Mouse (Mus musculus) bone marrow macrophage, adult 2 months (primary cell): Measurements from ENCODE around the gene Olfr52. TPM values are rescaled to one million over a fixed set of nuclear protein-coding genes. Genes with fewer than 3 reads are reported as not detected.
"Not testable (repeated sequence)": the region's sequence is repeated elsewhere in the genome, so short reads cannot be mapped to it uniquely, and the experiment has no call there.

Experiments
- H3K27ac ChIP-seq: 2 replicates; pipeline ENCODE4 v1.5.1; 2012; ENCODE audit warnings: low read depth, low read length; ENCODE audit not compliant: insufficient read depth
- H3K4me1 ChIP-seq: 2 replicates; pipeline ENCODE4 v1.6.1; 2012; ENCODE audit warnings: low read length; ENCODE audit not compliant: control insufficient read depth, insufficient read depth
- H3K4me3 ChIP-seq: 2 replicates; pipeline ENCODE4 v1.5.1; 2012; ENCODE audit warnings: mild to moderate bottlenecking, low read length, moderate library complexity; ENCODE audit not compliant: insufficient read depth
- CTCF ChIP-seq: IDR thresholded peaks from 2 replicates; pipeline ENCODE4 v1.5.1; 2012; ENCODE audit warnings: low read depth, mild to moderate bottlenecking, low read length, moderate library complexity
- POLR2A ChIP-seq: IDR thresholded peaks from 2 replicates; pipeline ENCODE4 v1.6.1; 2012; ENCODE audit warnings: mild to moderate bottlenecking, low read depth, low read length, borderline replicate concordance
- polyA plus RNA-seq: library from polyadenylated mRNA; stranded (reverse); fragments of >200 nt; gene quantifications from 2 replicates; pipeline ENCODE4 v1.2.4, GENCODE M21; 2012; ENCODE audit not compliant: missing spikeins, insufficient read depth, insufficient read length

Olfr52 gene
- polyA plus RNA-seq, result not detected in 2 replicates

DNA sequence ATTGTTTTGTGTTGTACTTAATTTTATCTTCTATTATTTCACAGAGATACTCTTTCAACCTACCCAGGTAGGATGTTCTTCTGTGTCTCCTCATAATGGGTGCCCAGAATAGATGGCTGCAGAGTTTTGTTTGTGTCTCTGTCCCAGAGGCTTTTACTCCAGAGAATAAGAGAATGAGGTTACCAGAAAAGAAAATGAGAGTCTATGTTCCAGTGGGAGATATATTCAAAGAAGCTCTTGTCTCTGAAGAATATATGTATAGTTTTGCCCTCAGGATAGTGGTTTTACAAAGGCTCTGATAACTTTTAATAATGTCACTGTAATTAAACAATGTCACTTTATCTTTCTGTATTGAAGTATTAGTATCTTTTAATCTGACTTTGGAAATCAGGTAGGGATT is at the start of gene Olfr52:
Gene Olfr52 (minus strand): TSS at position 101 of the 400 bp plus-strand sequence.
- TF ChIP-seq CTCF, result no peak
- Histone ChIP-seq H3K4me1 (no peaks in the 10 kb centered on the region), H3K27ac (no peak within 1 kb of the TSS), H3K4me3 (no peak within 1 kb of the TSS)

DNA sequence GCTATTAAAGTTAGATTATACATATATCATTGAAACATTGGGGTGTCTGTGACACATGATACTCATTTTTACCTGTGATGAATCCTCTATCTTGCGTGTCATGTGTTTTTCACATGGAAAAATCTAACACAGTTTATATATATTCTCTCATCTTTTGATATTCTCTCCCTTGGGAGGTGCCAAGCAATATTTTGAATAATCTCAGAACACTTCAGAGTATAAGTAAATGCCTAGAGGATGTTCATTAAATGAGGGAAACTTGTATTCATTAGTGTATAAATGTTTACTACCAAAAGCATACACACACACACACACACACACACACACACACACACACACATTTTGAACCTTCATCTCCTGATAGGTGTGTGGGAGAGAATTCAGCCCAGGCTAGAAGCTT is 45.8 kb upstream of the Olfr52 start, which contains the start of gene Olfr1047:
Gene Olfr1047 (minus strand): TSS at position 101 of the 400 bp plus-strand sequence.
- Histone ChIP-seq H3K4me1 (no peaks in the 10 kb centered on the region), H3K4me3 (no peak within 1 kb of the TSS), H3K27ac (no peak within 1 kb of the TSS)
- no peak for TF ChIP-seq POLR2A
- no peak for TF ChIP-seq CTCF

DNA sequence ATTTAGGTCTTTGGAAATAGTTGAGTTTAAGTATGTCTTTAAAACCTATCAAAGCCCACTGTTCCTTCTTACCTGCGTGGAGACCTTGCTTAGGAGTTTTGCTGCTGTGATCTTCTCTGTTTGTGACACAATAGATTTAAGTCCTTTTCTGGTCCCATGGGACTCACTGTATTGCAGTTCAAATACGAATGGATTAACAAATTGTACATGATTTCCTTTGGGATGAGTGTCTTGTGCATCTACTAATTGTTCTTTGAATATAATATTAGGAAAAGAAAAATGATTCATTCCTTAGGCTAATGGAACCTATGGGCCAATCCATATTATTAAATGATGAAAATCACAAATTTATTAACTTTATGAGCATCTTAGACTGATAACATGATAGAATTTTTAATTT is 33.7 kb upstream of the Olfr52 start, which contains the start of gene Olfr1046:
Gene Olfr1046 (minus strand): TSS at position 101 of the 400 bp plus-strand sequence.
- Histone ChIP-seq H3K4me3 (no peak within 1 kb of the TSS), H3K27ac (no peak within 1 kb of the TSS), H3K4me1 (no peaks in the 10 kb centered on the region)
- TF ChIP-seq CTCF (no peak), POLR2A (no peak)

- Histone ChIP-seq H3K27ac (no peak within 1 kb of the TSS), H3K4me1 (no peaks in the 10 kb centered on the region), H3K4me3 (no peak within 1 kb of the TSS)
- TF ChIP-seq CTCF (no peak), POLR2A (no peak)
Observed at GRCm38 (mm10) chr2:86202909-86203308, 17.4 kb upstream of the Olfr52 start, which contains the start of gene Olfr1045. TSS of gene Olfr1045 (minus strand) at chr2:86203009.

DNA sequence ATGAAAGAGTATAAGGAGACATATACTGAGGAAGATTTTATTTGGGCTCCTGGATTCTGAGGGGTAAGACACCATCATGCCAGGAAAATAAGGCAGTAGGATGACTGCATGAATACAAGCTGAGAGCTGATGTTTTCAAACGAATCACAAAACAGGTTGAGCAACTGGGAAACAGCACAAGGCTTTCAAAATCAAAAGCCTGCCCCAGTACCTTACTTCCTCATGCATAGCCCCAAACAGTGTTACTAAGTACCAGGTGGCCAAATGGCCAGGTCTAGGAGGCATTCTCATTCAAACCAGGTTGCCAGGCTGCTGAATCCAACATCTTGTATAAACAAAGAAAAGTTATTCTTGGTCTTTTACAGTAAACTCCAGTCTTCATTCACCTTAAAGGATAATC is 10.4 kb upstream of the Olfr52 start:
- Histone ChIP-seq H3K27ac (no peak overlapping the region), H3K4me3 (no peak overlapping the region), H3K4me1 (no peaks in the 10 kb centered on the region)
- TF ChIP-seq POLR2A, result no peak
- no peak for TF ChIP-seq CTCF

DNA sequence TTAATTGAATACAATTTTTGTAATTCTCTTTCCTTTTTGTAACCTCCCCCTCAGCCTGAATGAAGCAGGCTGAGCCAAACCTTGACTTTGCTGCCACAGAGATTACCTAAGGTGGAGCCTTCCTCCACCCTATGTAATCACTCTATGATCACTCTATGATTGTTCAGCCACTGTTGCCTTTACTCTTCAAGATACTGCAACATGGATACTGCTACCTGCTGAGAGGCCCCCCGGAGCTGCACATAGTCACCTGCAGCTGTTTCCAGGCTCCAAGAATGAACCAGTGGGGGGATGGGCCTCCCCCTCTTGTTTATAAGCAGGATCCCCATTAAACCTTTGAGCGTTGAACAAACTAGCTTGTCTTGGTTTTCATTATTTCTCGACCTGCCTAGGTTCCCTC is 5.5 kb downstream of the Olfr52 start:
- H3K4me1 ChIP-seq, result no peaks in the 10 kb centered on the region
- no peak for TF ChIP-seq CTCF
- no peak for TF ChIP-seq POLR2A
- no peak overlapping the region for H3K27ac ChIP-seq
- H3K4me3 ChIP-seq, result no peak overlapping the region

DNA sequence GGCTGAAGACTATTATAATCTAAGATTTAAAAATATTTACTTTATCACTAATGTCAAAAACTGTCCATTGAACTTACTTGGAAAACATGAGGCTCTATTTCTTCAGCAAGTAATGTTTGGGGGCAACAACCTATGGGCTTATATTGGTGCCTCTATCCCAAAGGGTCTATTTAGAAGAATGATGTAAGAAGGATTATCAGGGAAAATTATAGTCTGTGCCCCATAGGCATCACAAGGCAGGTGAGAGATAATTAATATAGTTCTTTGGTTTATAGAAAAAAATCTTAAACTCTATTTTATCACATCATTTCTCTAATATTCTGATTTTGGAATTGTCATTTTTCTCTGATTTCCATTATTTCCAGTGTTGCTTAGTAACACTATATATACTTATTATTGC is 7.8 kb downstream of the Olfr52 start, which contains the start of gene Olfr1044:
Gene Olfr1044 (minus strand): TSS at position 101 of the 400 bp plus-strand sequence.
- Histone ChIP-seq H3K4me1 (no peaks in the 10 kb centered on the region), H3K27ac (no peak within 1 kb of the TSS), H3K4me3 (no peak within 1 kb of the TSS)
- TF ChIP-seq CTCF (no peak), POLR2A (no peak)

DNA sequence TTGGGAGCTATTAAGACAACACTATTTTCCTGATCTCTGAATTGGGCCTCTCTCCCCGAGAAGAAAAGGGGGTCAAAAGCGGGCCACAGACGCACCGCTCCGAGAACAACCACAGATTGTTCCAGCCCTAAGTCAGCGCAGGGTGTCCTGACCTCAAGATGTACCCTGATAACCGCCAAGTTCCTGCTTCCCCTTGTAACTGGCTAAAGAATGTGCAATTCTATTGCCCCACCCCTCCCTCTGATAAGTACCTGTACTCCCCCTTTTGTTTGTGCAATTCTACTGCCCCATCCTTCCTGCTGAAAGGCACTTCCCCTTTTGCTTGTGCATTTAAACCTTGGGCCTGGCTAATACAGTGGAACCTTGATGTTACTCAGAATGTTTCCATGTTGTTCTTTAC is 10.1 kb downstream of the Olfr52 start:
- not testable (repeated sequence) for H3K27ac ChIP-seq, H3K4me3 ChIP-seq, H3K4me1 ChIP-seq

DNA sequence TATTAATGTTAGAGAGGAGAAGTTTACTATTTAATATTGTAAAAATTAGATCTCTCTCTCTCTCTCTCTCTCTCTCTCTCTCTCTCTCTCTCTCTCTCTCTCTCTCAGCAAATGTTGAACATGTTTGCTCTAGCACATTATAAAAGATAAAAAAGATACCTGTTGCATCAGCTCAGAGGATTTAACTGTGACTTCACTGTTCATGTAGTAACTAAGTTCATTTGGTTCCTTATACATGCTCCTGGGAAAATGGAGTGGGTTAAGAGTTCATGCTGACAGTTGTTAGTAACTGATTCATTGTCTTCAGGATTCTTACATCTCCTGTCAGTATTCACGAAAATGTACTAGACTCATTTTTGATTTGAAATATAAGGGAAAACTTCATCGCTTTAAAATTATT is 18.1 kb downstream of the Olfr52 start, which contains the start of gene Olfr1043:
Gene Olfr1043 (minus strand): TSS at position 101 of the 400 bp plus-strand sequence.
- H3K27ac ChIP-seq, result no peak within 1 kb of the TSS
- no peak for TF ChIP-seq CTCF
- TF ChIP-seq POLR2A, result no peak
- H3K4me3 ChIP-seq, result no peak within 1 kb of the TSS
- H3K4me1 ChIP-seq, result no peaks in the 10 kb centered on the region

- TF ChIP-seq CTCF (no peak), POLR2A (no peak)
- H3K4me1 ChIP-seq, result no peaks in the 10 kb centered on the region
- no peak within 1 kb of the TSS for H3K4me3 ChIP-seq
- no peak within 1 kb of the TSS for H3K27ac ChIP-seq
Observed at GRCm38 (mm10) chr2:86161738-86162137, 23.7 kb downstream of the Olfr52 start, which contains the start of gene Olfr1042. TSS of gene Olfr1042 (minus strand) at chr2:86161838.

DNA sequence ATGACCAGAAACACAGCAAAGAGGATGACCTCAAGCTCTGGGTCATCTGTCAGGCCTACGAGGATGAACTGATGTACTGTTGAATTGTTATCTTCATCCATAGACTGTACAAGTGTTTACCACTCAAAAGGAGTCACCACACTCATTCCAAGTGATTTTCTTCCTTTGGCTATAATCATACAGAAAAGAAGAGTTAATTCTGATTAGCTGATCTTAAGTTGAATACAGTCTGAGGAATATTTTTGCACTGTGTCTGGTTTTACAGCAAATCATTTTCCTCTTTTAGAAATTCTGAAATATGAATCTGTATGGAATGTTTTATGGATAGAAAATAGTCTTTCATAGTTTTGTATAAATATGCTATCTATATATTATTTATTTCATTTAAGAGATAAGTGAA is 38.9 kb downstream of the Olfr52 start, which contains the start of gene Olfr1040:
Gene Olfr1040 (minus strand): TSS at position 101 of the 400 bp plus-strand sequence.
- no peak for TF ChIP-seq CTCF
- no peak for TF ChIP-seq POLR2A
- Histone ChIP-seq H3K4me3 (no peak within 1 kb of the TSS), H3K4me1 (no peaks in the 10 kb centered on the region), H3K27ac (no peak within 1 kb of the TSS)
